Comparison of ENCODE assay signal across 7 mouse cellular contexts in the genomic region with DNA sequence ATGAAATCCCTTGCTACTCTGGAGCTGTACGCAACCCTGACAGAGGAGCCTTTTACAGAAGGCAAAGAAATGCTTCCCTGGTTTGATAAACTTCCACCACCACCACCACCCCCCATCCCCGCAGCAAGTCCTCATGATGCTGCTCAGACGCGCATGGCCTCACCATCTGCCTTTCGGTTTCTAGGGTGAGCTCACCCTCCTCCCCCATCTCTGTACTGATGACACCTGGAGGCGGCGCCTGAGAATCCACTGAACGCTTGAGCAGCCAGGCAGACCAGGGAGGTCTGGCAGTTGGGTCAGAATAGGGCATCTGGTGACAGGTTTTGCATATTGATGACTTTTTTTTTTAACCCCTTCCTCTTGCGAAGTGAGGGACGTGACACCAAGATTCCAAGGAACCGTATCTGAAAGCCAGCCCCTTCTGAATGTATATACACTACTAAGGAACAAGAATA. TPM values are rescaled to one million over a fixed set of nuclear protein-coding genes. Genes with fewer than 3 reads are reported as not detected.
DNase-seq lines count a peak whose midpoint lies in the region; ATAC-seq and TF ChIP-seq lines count a peak whose summit lies in the region.

No protein-coding gene starts in this region.

- intact Hi-C loops in gastrocnemius, adult 2 months (cut with DNase I): loop anchor here (2.0 to 5.0 kb wide), 2 partner anchors 44 to 245 kb away; a partner anchor contains a TSS
- intact Hi-C loops in left cerebral cortex, postnatal 25 days (cut with DNase I): loop anchor here (1.0 to 5.0 kb wide), 2 partner anchors 44 to 400 kb away; no protein-coding TSS in a partner anchor

- WGBS in hindbrain, postnatal 0 days: 2% methylated on average over 11 of the region's 11 CpGs

- H3K9ac ChIP-seq in hindbrain, postnatal 0 days (replicated peaks; ENCODE audit: low read length): peak overlapping the region; percentile 98

- H3K4me2 ChIP-seq in hindbrain, postnatal 0 days (ENCODE audit: low read depth, low read length): peak overlapping the region; percentile 90

- peak; percentile 41 for TF ChIP-seq CTCF in gastrocnemius, adult 2 months (IDR thresholded peaks at IDR 0.05)
- peak; percentile 51 for TF ChIP-seq CTCF in hindbrain, postnatal 0 days (IDR thresholded peaks at IDR 0.05; ENCODE audit: low read depth)

- peak; percentile 92 for ATAC-seq in common myeloid progenitor, adult 5-6 weeks (replicated peaks; ENCODE audit: low read depth, poor library complexity, severe bottlenecking)
- peak; percentile 93 for ATAC-seq in hindbrain, postnatal 0 days

- DNase-seq in adrenal gland, adult 18-20 months (ENCODE audit: low spot score in 2 of 2): peak; percentile 61 to 65
- DNase-seq in gastrocnemius, adult 2 months: peak; percentile 78
- peak; percentile 90 for DNase-seq in hindbrain, postnatal 0 days (ENCODE audit: low spot score)
- peak; percentile 73 to 87 for DNase-seq in left cerebral cortex, postnatal 25 days (ENCODE audit: low spot score in 2 of 2)
- DNase-seq in mesoderm, embryonic 11.5 days (ENCODE audit: low read depth, low spot score): peak; percentile 84
- peak; percentile 60 for DNase-seq in right cerebral cortex, postnatal 4 days

- no peaks in the 10 kb centered on the region for H3K27me3 ChIP-seq in hindbrain, postnatal 0 days (ENCODE audit: insufficient read depth, low read length)

- peak overlapping the region; percentile 95 for H3K27ac ChIP-seq in gastrocnemius, adult 2 months
- H3K27ac ChIP-seq in hindbrain, postnatal 0 days: peak overlapping the region; percentile 96

- no peaks in the 10 kb centered on the region for H3K9me3 ChIP-seq in hindbrain, postnatal 0 days (ENCODE audit: low read length)

- no peaks in the 10 kb centered on the region for H3K4me1 ChIP-seq in hindbrain, postnatal 0 days (ENCODE audit: insufficient read depth, low read length)

- peak overlapping the region; percentile 89 for H3K4me3 ChIP-seq in gastrocnemius, adult 2 months
- peak overlapping the region; percentile 96 for H3K4me3 ChIP-seq in hindbrain, postnatal 0 days (ENCODE audit: low read length)

- no peaks in the 10 kb centered on the region for H3K36me3 ChIP-seq in hindbrain, postnatal 0 days (ENCODE audit: insufficient read depth, low read length)

RNA-seq across cellular contexts. Expression of a gene that starts 27.0 kb away (rescaled TPM):
- 10 to 100 TPM; 62.1 to 71.9 TPM for total RNA-seq in adrenal gland, adult 18-20 months (2021)
- 80.5 and 92.1 TPM in 2 replicates for total RNA-seq in common myeloid progenitor, adult 5-6 weeks (2017)
- total RNA-seq in gastrocnemius, adult 2 months (2021): 10 to 100 TPM; 55.3 to 71.6 TPM
- total RNA-seq in hindbrain, postnatal 0 days (2014; rRNA removed): 113 and 117 TPM in 2 replicates
- 116 and 118 TPM in 2 replicates for polyA plus RNA-seq in hindbrain, postnatal 0 days (2015; fragmentation: Nextera tagmentation; extraction: Ambion mirVana)
- total RNA-seq in left cerebral cortex, postnatal 25 days (2021): 100 to 1,000 TPM; 104 to 105 TPM

RNA-seq across cellular contexts. Expression of a gene that starts 44.7 kb away (rescaled TPM):
- 10 to 100 TPM; 69.0 to 74.2 TPM for total RNA-seq in adrenal gland, adult 18-20 months (2021)
- 100 and 127 TPM in 2 replicates for total RNA-seq in common myeloid progenitor, adult 5-6 weeks (2017)
- total RNA-seq in gastrocnemius, adult 2 months (2021): 10 to 100 TPM; 35.2 to 36.9 TPM
- total RNA-seq in hindbrain, postnatal 0 days (2014; rRNA removed): 95.9 and 111 TPM in 2 replicates
- 13.3 and 14.7 TPM in 2 replicates for polyA plus RNA-seq in hindbrain, postnatal 0 days (2015; fragmentation: Nextera tagmentation; extraction: Ambion mirVana)
- total RNA-seq in left cerebral cortex, postnatal 25 days (2021): 100 to 1,000 TPM; 146 to 150 TPM

Comparison
In these comparisons a context has a peak if more than half of its experiments do, and no peak if none do; other contexts are left out.
1. Peak in every context shown above with its lines: DNase-seq, ATAC-seq, H3K4me3 ChIP-seq and H3K27ac ChIP-seq.